Mouse (Mus musculus) liver, embryonic 16.5 days (tissue): Measurements from ENCODE around the gene Smg9. TPM values are rescaled to one million over a fixed set of nuclear protein-coding genes. Genes with fewer than 3 reads are reported as not detected.

Experiments
- ATAC-seq: fragments of 200-750 bp; cut with Nextera tagmentation; 2 replicates; pipeline ENCODE4 v1.8.0; 2017; ENCODE audit warnings: low read depth, mild to moderate bottlenecking, moderate number of reproducible peaks, moderate library complexity
- H3K27ac ChIP-seq: fragments of 300-500 bp; sonication (generic); 2 replicates; pipeline ENCODE4 v1.5.1; 2014; ENCODE audit warnings: mild to moderate bottlenecking, low read length
- H3K27me3 ChIP-seq: fragments of 300-500 bp; sonication (generic); 2 replicates; pipeline ENCODE4 v1.6.1; 2014; ENCODE audit warnings: low read depth, low read length, mixed read lengths; ENCODE audit not compliant: control insufficient read depth, insufficient read depth
- H3K36me3 ChIP-seq: fragments of 300-500 bp; sonication (generic); 2 replicates; pipeline ENCODE4 v1.6.1; 2014; ENCODE audit warnings: mild to moderate bottlenecking; ENCODE audit not compliant: control insufficient read depth, insufficient read depth
- H3K4me1 ChIP-seq: fragments of 300-500 bp; sonication (generic); 2 replicates; pipeline ENCODE4 v1.6.1; 2014; ENCODE audit warnings: low read depth, low read length, mixed read lengths; ENCODE audit not compliant: control insufficient read depth
- H3K4me2 ChIP-seq: fragments of 300-500 bp; sonication (generic); 2 replicates; pipeline ENCODE4 v1.6.1; 2014; ENCODE audit warnings: low read depth, low read length, mixed read lengths
- H3K4me3 ChIP-seq: fragments of 300-500 bp; sonication (generic); 2 replicates; pipeline ENCODE4 v1.5.1; 2014; ENCODE audit warnings: low read depth, mild to moderate bottlenecking, low read length
- H3K9ac ChIP-seq: fragments of 300-500 bp; sonication (generic); 2 replicates; pipeline ENCODE4 v1.6.1; 2014; ENCODE audit warnings: low read depth, low read length
- H3K9me3 ChIP-seq: fragments of 300-500 bp; sonication (generic); replicated peaks from 2 replicates; pipeline ENCODE4 v1.6.1; 2016; ENCODE audit warnings: low read length; ENCODE audit not compliant: control insufficient read depth
- WGBS: fragments of 180-500 bp; shearing (Covaris S2); extraction: QIAGEN DNeasy Blood & Tissue Kit; methylation state at CpG from one replicate; pipeline ENCODE4 v1.1.7; 2014; ENCODE audit not compliant: insufficient replicate concordance; 5-methylcytosine and 5-hydroxymethylcytosine counted together
- polyA plus RNA-seq: library from polyadenylated mRNA; unstranded; fragments of >200 nt; fragmentation: Nextera tagmentation; extraction: Ambion mirVana; gene quantifications from 2 replicates; pipeline ENCODE4 v1.2.1, GENCODE M21; 2015

Gene Smg9
- polyA plus RNA-seq, 1 experiment from 2014 or later: 14.3 TPM

GRCm38 (mm10) chr7:24469126-24469525, 69.7 kb downstream of the Smg9 start:
- no peaks in the 10 kb centered on the region for H3K27me3 ChIP-seq
- no peak overlapping the region for H3K4me2 ChIP-seq
- no peak overlapping the region for H3K4me3 ChIP-seq
- H3K9me3 ChIP-seq: no peaks in the 10 kb centered on the region; the same call in 1 of the 2 replicates
- WGBS: 75% methylated on average over 3 of the region's 3 CpGs
- H3K36me3 ChIP-seq: peaks cover 5% of the 10 kb centered on the region
- no peak overlapping the region for H3K27ac ChIP-seq
- no peak for ATAC-seq
- no peaks in the 10 kb centered on the region; the same call in 1 of the 2 replicates for H3K4me1 ChIP-seq
- H3K9ac ChIP-seq: no peak overlapping the region

GRCm38 (mm10) chr7:24470356-24470755, 70.9 kb downstream of the Smg9 start:
- H3K4me2 ChIP-seq: no peak overlapping the region
- no peak overlapping the region for H3K4me3 ChIP-seq
- no peak for ATAC-seq
- 83% methylated on average over 7 of the region's 7 CpGs for WGBS
- no peaks in the 10 kb centered on the region for H3K27me3 ChIP-seq
- H3K9ac ChIP-seq: no peak overlapping the region
- no peak overlapping the region for H3K27ac ChIP-seq
- H3K9me3 ChIP-seq: no peaks in the 10 kb centered on the region; the same call in 1 of the 2 replicates
- H3K4me1 ChIP-seq: no peaks in the 10 kb centered on the region; the same call in 1 of the 2 replicates
- peaks cover 5% of the 10 kb centered on the region for H3K36me3 ChIP-seq

Other genes with a start within 250 kb of the Smg9 start
- 0.44 TPM in 2 replicates for gene Zfp114, start 224.6 kb upstream of the Smg9 start, polyA plus RNA-seq
- 1.2 and 1.9 TPM in 2 replicates for gene Zfp111, start 188.2 kb upstream of the Smg9 start, polyA plus RNA-seq
- 1.1 and 1.2 TPM in 2 replicates for gene Zfp109, start 162.1 kb upstream of the Smg9 start, polyA plus RNA-seq
- gene Zfp108, start 144.8 kb upstream of the Smg9 start, polyA plus RNA-seq: 0.49 and 0.51 TPM in 2 replicates
- 1.1 and 1.3 TPM in 2 replicates for gene Zfp93, start 129.2 kb upstream of the Smg9 start, polyA plus RNA-seq
- gene Zfp61, start 98.4 kb upstream of the Smg9 start, polyA plus RNA-seq: 2.3 and 2.7 TPM in 2 replicates
- gene Zfp94, start 83.0 kb upstream of the Smg9 start, polyA plus RNA-seq: 1.8 and 2.3 TPM in 2 replicates
- gene Tescl, start 65.7 kb upstream of the Smg9 start, polyA plus RNA-seq: not detected in 2 replicates
- not detected in 2 replicates for gene Lypd5, start 50.4 kb upstream of the Smg9 start, polyA plus RNA-seq
- 91.9 and 93.4 TPM in 2 replicates for gene Kcnn4, start 29.4 kb upstream of the Smg9 start, polyA plus RNA-seq
- not detected in 2 replicates for gene Irgc1, start 52.7 kb downstream of the Smg9 start, polyA plus RNA-seq
- 5.9 and 6.6 TPM in 2 replicates for gene Plaur, start 62.9 kb downstream of the Smg9 start, polyA plus RNA-seq
- 0.24 TPM in 1 of 2 replicates, not detected in the other for gene Cadm4, start 82.4 kb downstream of the Smg9 start, polyA plus RNA-seq
- 2.7 and 3.2 TPM in 2 replicates for gene Zfp428, start 107.4 kb downstream of the Smg9 start, polyA plus RNA-seq
- gene AC161166.1, start 112.8 kb downstream of the Smg9 start, polyA plus RNA-seq: not detected in 2 replicates
- 1.1 and 1.3 TPM in 2 replicates for gene Irgq, start 131.1 kb downstream of the Smg9 start, polyA plus RNA-seq
- not detected in 2 replicates for gene Pinlyp, start 146.5 kb downstream of the Smg9 start, polyA plus RNA-seq
- 35.4 and 40.8 TPM in 2 replicates for gene Xrcc1, start 146.7 kb downstream of the Smg9 start, polyA plus RNA-seq
- 26.4 and 26.5 TPM in 2 replicates for gene Ethe1, start 187.9 kb downstream of the Smg9 start, polyA plus RNA-seq
- gene Zfp575, start 188.0 kb downstream of the Smg9 start, polyA plus RNA-seq: 0.25 and 0.30 TPM in 2 replicates
- 0.08 and 0.18 TPM in 2 replicates for gene Phldb3, start 211.1 kb downstream of the Smg9 start, polyA plus RNA-seq
- 0.05 TPM in 1 of 2 replicates, not detected in the other for gene Lypd3, start 236.9 kb downstream of the Smg9 start, polyA plus RNA-seq